Mouse (Mus musculus) embryonic facial prominence, embryonic 12.5 days (tissue): ENCODE measurements around the gene Cog1. TPM values are rescaled to one million over a fixed set of nuclear protein-coding genes. Genes with fewer than 3 reads are reported as not detected.

Source experiments
- ATAC-seq: fragments of 200-750 bp; cut with Nextera tagmentation; 2 replicates; pipeline ENCODE4 v1.8.0; 2017; ENCODE audit not compliant: insufficient number of reproducible peaks, insufficient read depth, low FRiP score, low TSS enrichment
- H3K27ac ChIP-seq: fragments of 300-500 bp; sonication (generic); 2 replicates; pipeline ENCODE4 v1.5.1; 2016; ENCODE audit warnings: mild to moderate bottlenecking
- H3K27me3 ChIP-seq: fragments of 300-500 bp; sonication (generic); 2 replicates; pipeline ENCODE4 v1.6.1; 2016; ENCODE audit warnings: mild to moderate bottlenecking, moderate library complexity
- H3K36me3 ChIP-seq: fragments of 300-500 bp; sonication (generic); 2 replicates; pipeline ENCODE4 v1.6.1; 2016; ENCODE audit warnings: mild to moderate bottlenecking
- H3K4me1 ChIP-seq: fragments of 300-500 bp; sonication (generic); 2 replicates; pipeline ENCODE4 v1.6.1; 2016
- H3K4me2 ChIP-seq: fragments of 300-500 bp; sonication (generic); replicated peaks from 2 replicates; pipeline ENCODE4 v1.6.1; 2016; ENCODE audit warnings: mild to moderate bottlenecking, moderate library complexity
- H3K4me3 ChIP-seq: fragments of 300-500 bp; sonication (generic); 2 replicates; pipeline ENCODE4 v1.5.1; 2016; ENCODE audit warnings: mild to moderate bottlenecking
- H3K9ac ChIP-seq: fragments of 300-500 bp; sonication (generic); 2 replicates; pipeline ENCODE4 v1.6.1; 2016; ENCODE audit warnings: mild to moderate bottlenecking, moderate library complexity
- H3K9me3 ChIP-seq: fragments of 300-500 bp; sonication (generic); 2 replicates; pipeline ENCODE4 v1.6.1; 2016; ENCODE audit warnings: mild to moderate bottlenecking, moderate library complexity
- WGBS: fragments of 180-500 bp; shearing (Covaris S2); methylation state at CpG from one replicate; pipeline ENCODE4 v1.1.7; 2016; 5-methylcytosine and 5-hydroxymethylcytosine counted together
- polyA plus RNA-seq: library from polyadenylated mRNA; unstranded; fragments of >200 nt; fragmentation: Nextera tagmentation; extraction: Ambion mirVana; gene quantifications from 2 replicates; pipeline ENCODE4 v1.2.1, GENCODE M21; 2016

Cog1 gene
- polyA plus RNA-seq, 1 experiment from 2014 or later: 31.1 TPM

GRCm38 (mm10) chr11:113618303-113618671 is 30.7 kb upstream of the Cog1 start:
- H3K9ac ChIP-seq: no peak overlapping the region
- H3K4me1 ChIP-seq: peaks cover 17% of the 10 kb centered on the region
- H3K27me3 ChIP-seq: peaks cover 45% of the 10 kb centered on the region
- 24% methylated on average over 4 of the region's 4 CpGs for WGBS
- H3K27ac ChIP-seq: no peak overlapping the region
- H3K9me3 ChIP-seq: no peaks in the 10 kb centered on the region
- H3K4me3 ChIP-seq: peak overlapping the region; percentile 47
- peak overlapping the region; percentile 97 for H3K4me2 ChIP-seq
- H3K36me3 ChIP-seq: no peaks in the 10 kb centered on the region
- ATAC-seq: no peak

- no peaks in the 10 kb centered on the region for H3K9me3 ChIP-seq
- peaks cover 45% of the 10 kb centered on the region for H3K27me3 ChIP-seq
- no peak within 1 kb of the TSS for H3K27ac ChIP-seq
- peak within 1 kb of the TSS; percentile 56 for H3K9ac ChIP-seq
- H3K4me1 ChIP-seq: peaks cover 17% of the 10 kb centered on the region
- H3K36me3 ChIP-seq: no peaks in the 10 kb centered on the region
- under 1% methylated on average over 54 of the region's 54 CpGs for WGBS
- peak within 1 kb of the TSS; percentile 97 for H3K4me2 ChIP-seq
- H3K4me3 ChIP-seq: peak within 1 kb of the TSS; percentile 47
- peak; percentile 71; the same call in 1 of the 2 replicates for ATAC-seq
These were observed 30.1 kb upstream of the Cog1 start, which contains the start of gene Sstr2 for GRCm38 (mm10) chr11:113618672-113619419. Gene Sstr2, plus strand, starts transcription at chr11:113619342.

- Histone ChIP-seq H3K4me3 (peak overlapping the region; percentile 47), H3K36me3 (no peaks in the 10 kb centered on the region), H3K9me3 (no peaks in the 10 kb centered on the region), H3K27me3 (peaks cover 45% of the 10 kb centered on the region), H3K4me2 (peak overlapping the region; percentile 97), H3K27ac (no peak overlapping the region), H3K4me1 (peaks cover 17% of the 10 kb centered on the region), H3K9ac (peak overlapping the region; percentile 56)
- WGBS: 4% methylated on average over 31 of the region's 31 CpGs
- no peak for ATAC-seq
These were observed 29.4 kb upstream of the Cog1 start for GRCm38 (mm10) chr11:113619420-113620080.

- Histone ChIP-seq H3K9me3 (no peaks in the 10 kb centered on the region), H3K4me2 (no peak overlapping the region), H3K9ac (no peak overlapping the region), H3K36me3 (no peaks in the 10 kb centered on the region; the same call in 1 of the 2 replicates), H3K4me3 (no peak overlapping the region), H3K27ac (no peak overlapping the region), H3K4me1 (peaks cover 17% of the 10 kb centered on the region), H3K27me3 (peaks cover 45% of the 10 kb centered on the region)
- WGBS: 61% methylated on average over 2 of the region's 2 CpGs
- no peak for ATAC-seq
These were observed 28.0 kb upstream of the Cog1 start for GRCm38 (mm10) chr11:113621001-113621400.

- 88% methylated on average over 4 of the region's 4 CpGs for WGBS
- Histone ChIP-seq H3K9me3 (no peaks in the 10 kb centered on the region), H3K36me3 (no peaks in the 10 kb centered on the region; the same call in 1 of the 2 replicates), H3K4me3 (no peak overlapping the region), H3K4me2 (no peak overlapping the region), H3K27me3 (peaks cover 45% of the 10 kb centered on the region), H3K4me1 (peaks cover 17% of the 10 kb centered on the region), H3K27ac (no peak overlapping the region), H3K9ac (no peak overlapping the region)
- no peak for ATAC-seq
These were observed 26.9 kb upstream of the Cog1 start for GRCm38 (mm10) chr11:113622028-113622427.

- peaks cover 15% of the 10 kb centered on the region for H3K27me3 ChIP-seq
- H3K4me2 ChIP-seq: no peak overlapping the region
- WGBS: 92% methylated on average over 18 of the region's 18 CpGs
- no peaks in the 10 kb centered on the region; the same call in 1 of the 2 replicates for H3K36me3 ChIP-seq
- H3K9ac ChIP-seq: no peak overlapping the region
- H3K27ac ChIP-seq: no peak overlapping the region
- H3K4me3 ChIP-seq: no peak overlapping the region
- no peaks in the 10 kb centered on the region for H3K9me3 ChIP-seq
- no peak for ATAC-seq
- H3K4me1 ChIP-seq: no peaks in the 10 kb centered on the region
These were observed 23.5 kb upstream of the Cog1 start for GRCm38 (mm10) chr11:113625437-113625836.

GRCm38 (mm10) chr11:113627785-113628184 is 21.2 kb upstream of the Cog1 start:
- Histone ChIP-seq H3K36me3 (no peaks in the 10 kb centered on the region; the same call in 1 of the 2 replicates), H3K4me2 (no peak overlapping the region), H3K9me3 (no peaks in the 10 kb centered on the region), H3K9ac (no peak overlapping the region), H3K4me1 (no peaks in the 10 kb centered on the region), H3K4me3 (no peak overlapping the region), H3K27ac (no peak overlapping the region), H3K27me3 (no peaks in the 10 kb centered on the region)
- 53% methylated on average over 4 of the region's 4 CpGs for WGBS
- ATAC-seq: no peak

- no peaks in the 10 kb centered on the region for H3K27me3 ChIP-seq
- H3K36me3 ChIP-seq: no peaks in the 10 kb centered on the region
- no peak overlapping the region for H3K4me3 ChIP-seq
- no peak overlapping the region for H3K4me2 ChIP-seq
- WGBS: 66% methylated on average over 7 of the region's 7 CpGs
- ATAC-seq: no peak
- H3K4me1 ChIP-seq: no peaks in the 10 kb centered on the region
- H3K9me3 ChIP-seq: no peaks in the 10 kb centered on the region
- H3K9ac ChIP-seq: no peak overlapping the region
- no peak overlapping the region for H3K27ac ChIP-seq
These were observed 18.3 kb upstream of the Cog1 start for GRCm38 (mm10) chr11:113630642-113631041.

- H3K36me3 ChIP-seq: no peaks in the 10 kb centered on the region
- no peaks in the 10 kb centered on the region for H3K27me3 ChIP-seq
- H3K9ac ChIP-seq: no peak overlapping the region
- no peak overlapping the region for H3K4me3 ChIP-seq
- no peaks in the 10 kb centered on the region for H3K9me3 ChIP-seq
- ATAC-seq: no peak
- no peaks in the 10 kb centered on the region for H3K4me1 ChIP-seq
- 83% methylated on average over 8 of the region's 8 CpGs for WGBS
- H3K27ac ChIP-seq: no peak overlapping the region
- no peak overlapping the region for H3K4me2 ChIP-seq
These were observed 17.7 kb upstream of the Cog1 start for GRCm38 (mm10) chr11:113631302-113631701.

GRCm38 (mm10) chr11:113631862-113632261 is 17.1 kb upstream of the Cog1 start:
- no peaks in the 10 kb centered on the region for H3K4me1 ChIP-seq
- no peak overlapping the region for H3K9ac ChIP-seq
- ATAC-seq: no peak
- H3K4me2 ChIP-seq: no peak overlapping the region
- no peak overlapping the region for H3K27ac ChIP-seq
- no peak overlapping the region for H3K4me3 ChIP-seq
- 81% methylated on average over 8 of the region's 8 CpGs for WGBS
- no peaks in the 10 kb centered on the region for H3K27me3 ChIP-seq
- H3K36me3 ChIP-seq: no peaks in the 10 kb centered on the region
- no peaks in the 10 kb centered on the region for H3K9me3 ChIP-seq

GRCm38 (mm10) chr11:113632303-113632702 is 16.7 kb upstream of the Cog1 start:
- H3K4me2 ChIP-seq: no peak overlapping the region
- WGBS: 80% methylated on average over 7 of the region's 7 CpGs

GRCm38 (mm10) chr11:113633398-113633797 is 15.6 kb upstream of the Cog1 start:
- no peaks in the 10 kb centered on the region for H3K4me1 ChIP-seq
- ATAC-seq: no peak
- H3K36me3 ChIP-seq: no peaks in the 10 kb centered on the region
- 0 out of 2 replicates have a peak, but pooled peaks cover 4% of the 10 kb centered on the region for H3K9me3 ChIP-seq
- no peaks in the 10 kb centered on the region for H3K27me3 ChIP-seq
- H3K4me3 ChIP-seq: no peak overlapping the region
- no peak overlapping the region for H3K27ac ChIP-seq
- WGBS: 86% methylated on average over 5 of the region's 5 CpGs
- H3K9ac ChIP-seq: no peak overlapping the region
- no peak overlapping the region for H3K4me2 ChIP-seq

More at GRCm38 (mm10) chr11:113632303-113632702, 16.7 kb upstream of the Cog1 start:
- no peak overlapping the region for H3K4me3 ChIP-seq
- H3K27me3 ChIP-seq: no peaks in the 10 kb centered on the region
- ATAC-seq: no peak
- H3K36me3 ChIP-seq: no peaks in the 10 kb centered on the region
- no peak overlapping the region for H3K9ac ChIP-seq
- H3K27ac ChIP-seq: no peak overlapping the region
- no peaks in the 10 kb centered on the region for H3K4me1 ChIP-seq
- H3K9me3 ChIP-seq: no peaks in the 10 kb centered on the region
